Mouse (Mus musculus) bone marrow macrophage, adult 2 months (primary cell): ENCODE data around the gene Actr3b.

Source experiments
- CTCF ChIP-seq: IDR thresholded peaks from 2 replicates; pipeline ENCODE4 v1.5.1; 2012; ENCODE audit warnings: low read depth, mild to moderate bottlenecking, low read length, moderate library complexity
- POLR2A ChIP-seq: IDR thresholded peaks from 2 replicates; pipeline ENCODE4 v1.6.1; 2012; ENCODE audit warnings: mild to moderate bottlenecking, low read depth, low read length, borderline replicate concordance

- TF ChIP-seq CTCF (no peak), POLR2A (no peak)
Observed at GRCm38 (mm10) chr5:25800929-25801328, 41.1 kb downstream of the Actr3b start.
